Mouse (Mus musculus) stomach, embryonic 15.5 days (tissue): Measurements from ENCODE around the gene Nras. TPM values are rescaled to one million over a fixed set of nuclear protein-coding genes. Genes with fewer than 3 reads are reported as not detected.

ENCODE experiments used
- ATAC-seq: fragments of 200-750 bp; cut with Nextera tagmentation; 2 replicates; pipeline ENCODE4 v1.8.0; 2017; ENCODE audit warnings: low read depth, moderate number of reproducible peaks, moderate TSS enrichment; ENCODE audit not compliant: insufficient read depth, low FRiP score
- H3K27ac ChIP-seq: fragments of 300-500 bp; sonication (generic); 2 replicates; pipeline ENCODE4 v1.5.1; 2015; ENCODE audit warnings: mild to moderate bottlenecking, inconsistent platforms
- H3K27me3 ChIP-seq: fragments of 300-500 bp; sonication (generic); replicated peaks from 2 replicates; pipeline ENCODE4 v1.6.1; 2015; ENCODE audit warnings: inconsistent platforms
- H3K36me3 ChIP-seq: fragments of 300-500 bp; sonication (generic); 2 replicates; pipeline ENCODE4 v1.6.1; 2015; ENCODE audit warnings: inconsistent platforms
- H3K4me1 ChIP-seq: fragments of 300-500 bp; sonication (generic); 2 replicates; pipeline ENCODE4 v1.6.1; 2015; ENCODE audit warnings: inconsistent platforms
- H3K4me2 ChIP-seq: fragments of 300-500 bp; sonication (generic); 2 replicates; pipeline ENCODE4 v1.6.1; 2015; ENCODE audit warnings: mild to moderate bottlenecking, inconsistent platforms
- H3K4me3 ChIP-seq: fragments of 300-500 bp; sonication (generic); replicated peaks from 2 replicates; pipeline ENCODE4 v1.5.1; 2015; ENCODE audit warnings: inconsistent platforms
- H3K9ac ChIP-seq: fragments of 300-500 bp; sonication (generic); 2 replicates; pipeline ENCODE4 v1.6.1; 2015; ENCODE audit warnings: inconsistent platforms
- H3K9me3 ChIP-seq: fragments of 300-500 bp; sonication (generic); 2 replicates; pipeline ENCODE4 v1.6.1; 2016; ENCODE audit warnings: inconsistent platforms
- WGBS: fragments of 180-500 bp; shearing (Covaris S2); methylation state at CpG from one replicate; pipeline ENCODE4 v1.1.7; 2015; 5-methylcytosine and 5-hydroxymethylcytosine counted together
- polyA plus RNA-seq: library from polyadenylated mRNA; unstranded; fragments of >200 nt; fragmentation: Nextera tagmentation; extraction: Ambion mirVana; gene quantifications from 2 replicates; pipeline ENCODE4 v1.2.1, GENCODE M21; 2015

Nras gene
- polyA plus RNA-seq, 1 experiment from 2014 or later = 79.8 TPM

- no peak for ATAC-seq
- H3K4me2 ChIP-seq = no peak overlapping the region
- no peaks in the 10 kb centered on the region for H3K36me3 ChIP-seq
- H3K9me3 ChIP-seq = no peaks in the 10 kb centered on the region
- H3K27me3 ChIP-seq = no peaks in the 10 kb centered on the region
- no peak overlapping the region for H3K27ac ChIP-seq
- WGBS = 51% methylated on average over 5 of the region's 5 CpGs
- H3K9ac ChIP-seq = no peak overlapping the region
- peaks cover 4% of the 10 kb centered on the region; the same call in 1 of the 2 replicates for H3K4me1 ChIP-seq
- no peak overlapping the region for H3K4me3 ChIP-seq
Measured at GRCm38 (mm10) chr3:103101194-103101593, 43.1 kb downstream of the Nras start.

DNA sequence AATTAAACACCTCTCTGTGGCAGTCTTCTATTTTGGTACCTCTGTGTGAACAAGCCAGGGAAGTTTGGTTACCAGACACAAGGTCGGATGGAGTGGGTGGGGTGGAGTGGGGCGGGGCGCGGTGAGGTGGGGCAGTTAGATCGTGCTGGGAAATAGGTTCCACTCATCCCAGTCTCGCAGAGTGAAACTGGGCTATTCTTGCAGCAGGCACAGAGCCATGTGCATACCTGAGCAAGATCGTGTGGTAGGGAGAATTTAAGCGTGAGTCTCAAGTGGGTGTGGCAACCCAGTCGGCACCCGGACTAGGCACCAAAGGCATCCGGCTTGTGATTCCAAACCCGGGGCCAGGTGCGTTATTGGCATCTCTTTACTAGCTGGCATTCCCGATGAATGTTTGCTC, 43.8 kb downstream of the Nras start:
- peak; percentile 41 for ATAC-seq
- WGBS = 0% methylated on average over 14 of the region's 14 CpGs
- Histone ChIP-seq H3K4me3 (peak overlapping the region; percentile 85), H3K36me3 (no peaks in the 10 kb centered on the region), H3K27me3 (no peaks in the 10 kb centered on the region), H3K4me1 (peaks cover 4% of the 10 kb centered on the region; the same call in 1 of the 2 replicates), H3K4me2 (peak overlapping the region; percentile 96), H3K27ac (peak overlapping the region; percentile 84), H3K9me3 (no peaks in the 10 kb centered on the region), H3K9ac (peak overlapping the region; percentile 54)

DNA sequence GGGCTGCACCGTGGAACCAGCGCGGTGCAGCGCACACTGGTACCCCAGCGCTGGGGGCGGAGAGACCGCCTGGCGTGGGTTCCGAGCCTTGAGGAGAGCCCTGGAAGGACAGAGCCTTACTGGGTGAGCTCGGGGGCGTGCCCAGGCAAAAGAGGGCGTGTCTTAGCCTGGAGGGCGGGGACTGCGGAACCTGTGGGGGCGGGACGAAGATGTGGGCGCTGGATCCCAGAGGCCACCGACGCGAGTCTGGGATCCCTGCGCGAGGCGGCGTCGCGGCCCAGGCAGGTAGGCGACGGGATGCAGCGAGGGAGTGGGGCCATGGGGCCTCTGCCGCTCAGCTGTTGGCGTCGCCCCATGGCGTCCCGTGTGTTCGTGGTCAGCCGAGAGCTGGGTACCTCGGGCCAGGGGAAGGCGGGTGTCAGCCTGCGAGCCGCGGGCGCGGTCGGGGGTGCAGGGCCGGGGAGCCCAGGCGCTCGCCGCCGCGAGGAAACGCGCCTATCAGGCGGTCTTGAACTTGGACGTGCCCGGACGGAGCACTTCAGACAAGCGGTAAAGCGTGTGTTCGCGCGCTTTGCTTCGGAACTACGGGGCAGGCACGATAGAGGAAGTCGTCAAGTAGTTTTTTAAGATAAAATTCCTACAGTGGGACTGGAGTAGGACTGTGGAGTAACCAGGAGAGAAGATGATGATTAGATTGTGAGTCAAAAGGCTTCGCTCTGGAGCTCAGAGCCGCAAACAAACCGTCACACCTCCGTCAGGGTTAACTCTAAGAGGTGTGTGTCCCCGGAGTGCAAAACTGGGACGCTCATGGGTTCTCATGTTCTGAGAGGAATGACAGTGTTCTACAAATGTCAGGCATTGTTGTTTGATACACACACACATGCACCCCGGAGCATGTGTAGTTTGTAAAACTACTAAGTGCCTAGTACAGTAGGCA, 44.6 kb downstream of the Nras start, which contains the start of gene Dennd2c:
Dennd2c (plus strand) TSS at position 151 of the 937 bp plus-strand sequence.
- under 1% methylated on average over 72 of the region's 72 CpGs for WGBS
- peak; percentile 96 for ATAC-seq
- no peaks in the 10 kb centered on the region for H3K36me3 ChIP-seq

DNA sequence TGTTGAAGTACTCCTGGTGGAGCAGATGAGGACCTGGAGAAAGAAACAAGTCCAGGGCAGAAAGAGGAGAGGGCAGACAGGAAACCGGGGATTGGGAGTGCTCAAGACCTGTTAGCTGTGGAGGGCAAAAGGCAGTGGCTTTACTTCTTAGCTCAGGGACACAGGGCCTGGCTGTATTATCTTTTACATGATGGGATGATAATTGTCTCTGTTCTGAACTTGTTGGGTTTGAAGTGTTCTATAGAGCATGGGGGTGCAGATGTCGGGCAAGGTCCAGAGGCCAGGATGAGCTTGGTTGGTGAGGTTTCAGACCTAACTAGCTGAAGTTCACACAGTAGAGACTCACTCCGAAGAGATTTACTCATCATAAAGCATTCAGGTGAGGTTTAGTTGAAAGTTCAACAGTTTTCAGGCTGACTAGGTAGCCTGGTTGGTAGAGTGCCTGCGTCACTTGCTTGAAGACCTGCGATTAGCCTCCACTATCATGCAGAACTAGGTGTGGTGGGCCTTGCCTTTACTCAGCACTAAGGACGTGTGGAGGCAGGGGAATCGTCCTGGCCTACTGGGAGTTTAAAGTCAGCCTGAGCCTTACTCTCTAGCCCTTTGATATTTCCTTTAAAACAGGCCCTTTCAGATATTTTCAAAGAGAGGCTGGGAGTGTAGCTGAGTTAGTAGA, 49.6 kb downstream of the Nras start:
- Histone ChIP-seq H3K4me3 (no peak overlapping the region), H3K36me3 (no peaks in the 10 kb centered on the region), H3K9ac (no peak overlapping the region), H3K9me3 (no peaks in the 10 kb centered on the region), H3K4me1 (no peaks in the 10 kb centered on the region), H3K4me2 (no peak overlapping the region), H3K27me3 (no peaks in the 10 kb centered on the region), H3K27ac (no peak overlapping the region)
- no peak for ATAC-seq
- 87% methylated on average over 7 of the region's 7 CpGs for WGBS

More for the DNA sequence above, 44.6 kb downstream of the Nras start, which contains the start of gene Dennd2c:
- Histone ChIP-seq H3K4me2 (peak within 1 kb of the TSS; percentile 96), H3K9ac (peak within 1 kb of the TSS; percentile 63), H3K27me3 (no peaks in the 10 kb centered on the region), H3K27ac (peak within 1 kb of the TSS; percentile 84), H3K9me3 (no peaks in the 10 kb centered on the region), H3K4me3 (peak within 1 kb of the TSS; percentile 85), H3K4me1 (peaks cover 4% of the 10 kb centered on the region; the same call in 1 of the 2 replicates)

GRCm38 (mm10) chr3:103112216-103112615, 54.1 kb downstream of the Nras start:
- Histone ChIP-seq H3K9me3 (no peaks in the 10 kb centered on the region), H3K4me2 (no peak overlapping the region), H3K4me3 (no peak overlapping the region), H3K27me3 (no peaks in the 10 kb centered on the region), H3K9ac (no peak overlapping the region), H3K27ac (no peak overlapping the region), H3K36me3 (no peaks in the 10 kb centered on the region), H3K4me1 (no peaks in the 10 kb centered on the region)
- ATAC-seq = no peak
- 59% methylated on average over 5 of the region's 5 CpGs for WGBS

Other genes with a start within 250 kb of the Nras start
- not detected in 2 replicates for gene Sycp1, start 122.2 kb upstream of the Nras start, polyA plus RNA-seq
- gene Nr1h5, start 94.2 kb upstream of the Nras start, polyA plus RNA-seq = 0.13 and 0.37 TPM in 2 replicates
- gene Sike1, start 62.6 kb upstream of the Nras start, polyA plus RNA-seq = 50.6 and 56.0 TPM in 2 replicates
- gene Csde1, start 37.9 kb upstream of the Nras start, polyA plus RNA-seq = 291 and 302 TPM in 2 replicates
- 0.44 TPM in 1 of 2 replicates, not detected in the other for gene Ampd1, start 15.7 kb downstream of the Nras start, polyA plus RNA-seq
- 6.1 and 6.5 TPM in 2 replicates for gene Dennd2c, start 44.3 kb downstream of the Nras start, polyA plus RNA-seq
- 199 and 207 TPM in 2 replicates for gene Bcas2, start 113.4 kb downstream of the Nras start, polyA plus RNA-seq
- gene Trim33, start 221.0 kb downstream of the Nras start, polyA plus RNA-seq = 18.8 and 21.6 TPM in 2 replicates